Mouse (Mus musculus): ENCODE results near the gene Ednra. TPM values are rescaled to one million over a fixed set of nuclear protein-coding genes. Genes with fewer than 3 reads are reported as not detected.

The Ednra gene
- polyA plus RNA-seq, 1 experiment from 2014 or later, result 28.6 TPM

DNA sequence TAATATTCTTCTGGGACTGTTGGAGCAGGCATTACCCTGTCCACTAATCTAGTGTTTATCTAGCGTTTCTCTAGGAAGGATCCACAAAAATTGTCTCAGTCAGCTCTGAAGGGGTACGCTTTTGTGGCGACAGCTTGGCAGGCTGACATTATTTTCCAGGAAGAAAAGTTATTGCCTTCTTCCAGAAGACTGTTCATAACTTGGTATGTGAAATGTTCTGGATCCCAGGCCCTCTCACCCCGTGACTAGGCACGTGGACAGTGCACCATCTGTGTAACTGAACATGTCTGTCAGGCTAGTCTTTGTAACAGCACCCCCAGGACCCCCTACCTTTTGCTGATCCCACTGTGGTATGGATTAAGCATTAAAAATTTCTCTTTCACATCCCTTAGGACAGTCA, 1.1 kb upstream of the Ednra start:
- no peak for ATAC-seq (ENCODE audit: low FRiP score, low TSS enrichment)
- Histone ChIP-seq H3K4me2 (replicated peaks; ENCODE audit: low read depth, low read length) (no peak overlapping the region), H3K27me3 (ENCODE audit: insufficient read depth, low read length) (no peaks in the 10 kb centered on the region), H3K9me3 (ENCODE audit: low read length) (no peaks in the 10 kb centered on the region), H3K9ac (replicated peaks; ENCODE audit: low read length) (no peak overlapping the region), H3K36me3 (ENCODE audit: insufficient read depth, low read length) (no peaks in the 10 kb centered on the region), H3K4me1 (ENCODE audit: insufficient read depth, low read length) (peaks cover 17% of the 10 kb centered on the region), H3K27ac (ENCODE audit: low read length) (no peak overlapping the region), H3K4me3 (ENCODE audit: low read length) (no peak overlapping the region)
- 53% methylated on average over 5 of the region's 5 CpGs for WGBS

DNA sequence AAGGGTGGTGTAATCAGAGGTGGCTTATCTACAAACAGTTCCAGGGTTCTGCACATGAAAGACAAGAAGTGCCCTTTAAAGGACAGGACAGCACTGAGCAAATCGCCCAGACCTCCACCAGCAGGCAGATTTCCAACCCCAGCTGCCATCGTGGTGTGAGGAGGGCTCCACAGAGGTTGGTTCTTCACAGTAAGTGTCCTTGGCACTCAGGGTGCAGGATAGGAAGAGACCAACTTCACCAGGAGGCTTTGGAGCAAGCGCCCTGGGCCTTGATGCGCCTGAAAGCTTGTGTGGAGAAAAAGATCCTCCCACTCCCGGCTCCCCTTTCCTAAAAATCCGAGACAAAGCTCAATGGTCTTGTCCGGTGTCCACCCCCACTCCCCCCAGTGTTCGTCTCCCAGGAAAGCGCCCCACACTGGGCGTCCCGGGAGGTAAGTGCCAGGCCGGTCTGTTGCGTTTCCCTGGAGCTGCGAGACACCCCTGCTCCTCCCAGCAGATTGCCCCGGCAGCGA, 674 bp downstream of the Ednra start:
- Histone ChIP-seq H3K4me1 (ENCODE audit: insufficient read depth, low read length) (peaks cover 17% of the 10 kb centered on the region), H3K4me2 (replicated peaks; ENCODE audit: low read depth, low read length) (peak overlapping the region; percentile 58), H3K27ac (ENCODE audit: low read length) (peak overlapping the region; percentile 94), H3K27me3 (ENCODE audit: insufficient read depth, low read length) (no peaks in the 10 kb centered on the region), H3K36me3 (ENCODE audit: insufficient read depth, low read length) (peaks cover 5% of the 10 kb centered on the region; the same call in 1 of the 2 replicates), H3K9me3 (ENCODE audit: low read length) (no peaks in the 10 kb centered on the region), H3K4me3 (ENCODE audit: low read length) (peak overlapping the region; percentile 52), H3K9ac (replicated peaks; ENCODE audit: low read length) (peak overlapping the region; percentile 74)
- under 1% methylated on average over 16 of the region's 16 CpGs for WGBS
- ATAC-seq (ENCODE audit: low FRiP score, low TSS enrichment), result peak; percentile 74

DNA sequence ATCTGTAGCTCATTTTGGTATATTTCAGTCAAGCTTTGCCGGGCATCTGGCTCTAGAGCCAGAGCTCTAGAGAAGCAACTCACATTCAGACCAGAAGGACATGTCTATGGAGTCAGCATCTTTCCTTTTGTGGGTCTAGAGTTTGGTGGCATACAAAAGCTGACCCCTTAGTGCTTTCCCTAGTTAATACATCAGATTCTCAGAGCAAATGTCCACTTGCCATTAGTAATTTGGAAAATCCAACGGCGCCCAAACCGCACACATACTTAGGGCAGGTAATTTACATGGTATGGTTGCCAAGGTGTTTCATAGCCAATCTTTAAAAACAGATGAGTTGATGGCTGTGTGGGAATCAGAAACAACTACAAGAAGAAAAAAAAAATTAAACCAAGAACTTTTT, 1.2 kb downstream of the Ednra start:
- Histone ChIP-seq H3K9ac (replicated peaks; ENCODE audit: low read length) (peak overlapping the region; percentile 74; the same call in 1 of the 2 replicates), H3K9me3 (ENCODE audit: low read length) (no peaks in the 10 kb centered on the region), H3K4me2 (replicated peaks; ENCODE audit: low read depth, low read length) (peak overlapping the region; percentile 58), H3K27ac (ENCODE audit: low read length) (peak overlapping the region; percentile 94), H3K4me3 (ENCODE audit: low read length) (peak overlapping the region; percentile 52), H3K27me3 (ENCODE audit: insufficient read depth, low read length) (no peaks in the 10 kb centered on the region), H3K36me3 (ENCODE audit: insufficient read depth, low read length) (peaks cover 5% of the 10 kb centered on the region; the same call in 1 of the 2 replicates), H3K4me1 (ENCODE audit: insufficient read depth, low read length) (peaks cover 17% of the 10 kb centered on the region)
- WGBS, result 84% methylated on average over 4 of the region's 4 CpGs
- ATAC-seq (ENCODE audit: low FRiP score, low TSS enrichment), result no peak

DNA sequence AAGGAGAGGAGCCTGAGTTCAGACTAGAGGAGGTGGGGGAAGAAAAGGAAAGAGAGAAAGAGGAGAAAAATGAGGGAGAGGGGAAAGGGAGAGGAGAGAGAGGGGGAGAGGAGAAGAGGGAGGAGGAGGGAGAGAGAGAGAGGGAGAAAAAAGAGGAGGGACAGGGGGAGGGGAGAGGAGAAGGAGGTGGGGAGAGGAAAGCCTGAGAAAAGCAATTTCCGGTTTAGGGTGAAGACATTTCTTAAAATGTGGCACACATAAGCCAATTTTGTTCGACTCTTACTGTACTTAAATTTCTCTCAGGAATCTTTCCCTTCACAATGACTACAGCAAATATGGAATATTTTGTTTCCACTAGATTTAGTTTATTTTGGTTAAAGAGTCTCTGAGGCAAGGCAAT, 5.3 kb downstream of the Ednra start:
- no peak overlapping the region for H3K9ac ChIP-seq (replicated peaks; ENCODE audit: low read length)

DNA sequence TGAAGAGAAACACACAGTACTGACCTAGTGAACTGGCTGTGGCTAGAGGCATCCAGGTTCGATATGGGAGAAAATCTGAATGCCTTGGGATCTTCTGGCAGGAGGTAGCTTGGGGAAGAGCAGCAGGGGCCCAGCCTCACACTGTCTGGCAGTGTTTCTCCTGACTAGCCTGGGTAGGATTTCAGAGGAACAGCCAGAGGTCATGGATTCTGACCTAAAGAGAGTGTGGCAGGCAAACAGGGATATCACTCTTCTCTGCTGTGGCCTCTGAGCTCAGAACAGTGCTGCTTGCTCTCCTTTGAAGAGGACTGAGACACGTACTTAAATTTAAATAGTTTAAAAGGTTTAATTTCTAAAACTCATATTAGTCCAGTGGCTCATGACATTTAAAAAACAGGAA, 7.2 kb downstream of the Ednra start:
- no peaks in the 10 kb centered on the region for H3K9me3 ChIP-seq (ENCODE audit: low read length)
- no peaks in the 10 kb centered on the region for H3K27me3 ChIP-seq (ENCODE audit: insufficient read depth, low read length)
- peaks cover 9% of the 10 kb centered on the region; the same call in 1 of the 2 replicates for H3K36me3 ChIP-seq (ENCODE audit: insufficient read depth, low read length)
- 34% methylated on average over 2 of the region's 2 CpGs for WGBS
- ATAC-seq (ENCODE audit: low FRiP score, low TSS enrichment), result peak; percentile 80
- H3K27ac ChIP-seq (ENCODE audit: low read length), result 0 out of 2 replicates have a peak overlapping the region, but pooled peaks have one; percentile 10
- H3K4me1 ChIP-seq (ENCODE audit: insufficient read depth, low read length), result peaks cover 24% of the 10 kb centered on the region; the same call in 1 of the 2 replicates
- no peak overlapping the region for H3K4me3 ChIP-seq (ENCODE audit: low read length)
- no peak overlapping the region for H3K9ac ChIP-seq (replicated peaks; ENCODE audit: low read length)
- H3K4me2 ChIP-seq (replicated peaks; ENCODE audit: low read depth, low read length), result no peak overlapping the region

More for the DNA sequence above, 5.3 kb downstream of the Ednra start:
- H3K27ac ChIP-seq (ENCODE audit: low read length), result no peak overlapping the region
- WGBS, result 69% methylated on average over 2 of the region's 2 CpGs
- ATAC-seq (ENCODE audit: low FRiP score, low TSS enrichment), result no peak
- H3K9me3 ChIP-seq (ENCODE audit: low read length), result no peaks in the 10 kb centered on the region
- no peak overlapping the region for H3K4me3 ChIP-seq (ENCODE audit: low read length)
- H3K4me1 ChIP-seq (ENCODE audit: insufficient read depth, low read length), result peaks cover 21% of the 10 kb centered on the region
- peaks cover 9% of the 10 kb centered on the region; the same call in 1 of the 2 replicates for H3K36me3 ChIP-seq (ENCODE audit: insufficient read depth, low read length)
- H3K4me2 ChIP-seq (replicated peaks; ENCODE audit: low read depth, low read length), result no peak overlapping the region
- H3K27me3 ChIP-seq (ENCODE audit: insufficient read depth, low read length), result no peaks in the 10 kb centered on the region

DNA sequence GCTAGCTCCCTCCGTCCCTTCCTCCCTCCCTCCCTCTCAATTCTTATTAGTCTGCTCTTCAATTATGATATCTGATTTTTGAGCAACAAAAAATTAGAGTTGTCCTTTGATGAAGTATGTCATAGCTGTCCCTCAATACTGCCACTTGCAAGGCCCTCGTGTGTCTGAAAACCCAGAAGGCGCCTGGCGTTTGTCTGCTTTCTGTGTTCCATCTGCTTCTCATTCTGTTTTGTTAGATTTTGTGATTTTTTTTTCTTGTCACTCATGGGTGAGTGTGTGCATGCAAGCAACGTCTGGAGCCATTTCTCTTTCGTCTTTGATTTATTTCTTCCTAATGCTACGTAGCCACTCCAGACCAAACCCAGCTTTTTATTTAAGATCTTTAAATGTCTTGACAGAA, 9.8 kb downstream of the Ednra start:
- Histone ChIP-seq H3K36me3 (ENCODE audit: insufficient read depth, low read length) (peaks cover 7% of the 10 kb centered on the region; the same call in 1 of the 2 replicates), H3K4me1 (ENCODE audit: insufficient read depth, low read length) (peaks cover 35% of the 10 kb centered on the region), H3K4me2 (replicated peaks; ENCODE audit: low read depth, low read length) (no peak overlapping the region), H3K27ac (ENCODE audit: low read length) (no peak overlapping the region), H3K27me3 (ENCODE audit: insufficient read depth, low read length) (no peaks in the 10 kb centered on the region), H3K9ac (replicated peaks; ENCODE audit: low read length) (no peak overlapping the region), H3K9me3 (ENCODE audit: low read length) (no peaks in the 10 kb centered on the region), H3K4me3 (ENCODE audit: low read length) (no peak overlapping the region)
- 58% methylated on average over 7 of the region's 7 CpGs for WGBS
- no peak for ATAC-seq (ENCODE audit: low FRiP score, low TSS enrichment)

DNA sequence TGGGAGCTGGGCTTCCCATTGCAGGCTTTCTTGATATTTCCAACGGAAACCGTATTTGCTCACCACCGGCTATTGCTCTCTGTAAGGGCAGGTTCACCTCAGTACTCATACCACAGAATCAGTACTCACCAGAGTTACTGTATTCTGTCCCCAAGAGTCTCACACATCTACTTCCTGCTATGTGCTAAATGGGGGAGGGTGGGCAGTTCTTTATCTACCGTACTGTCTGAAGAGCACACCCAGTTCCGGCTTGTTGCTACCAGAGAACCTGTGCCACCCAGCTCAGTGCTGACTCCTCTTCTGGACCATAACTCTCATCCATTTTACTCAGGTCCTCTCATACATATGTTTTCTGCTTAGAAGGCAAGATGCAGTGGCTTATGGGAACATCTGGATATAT, 10.6 kb downstream of the Ednra start:
- WGBS, result 76% methylated on average over 5 of the region's 5 CpGs
- H3K4me1 ChIP-seq (ENCODE audit: insufficient read depth, low read length), result peaks cover 35% of the 10 kb centered on the region
- no peaks in the 10 kb centered on the region for H3K27me3 ChIP-seq (ENCODE audit: insufficient read depth, low read length)
- H3K9me3 ChIP-seq (ENCODE audit: low read length), result no peaks in the 10 kb centered on the region
- no peak for ATAC-seq (ENCODE audit: low FRiP score, low TSS enrichment)
- no peak overlapping the region for H3K9ac ChIP-seq (replicated peaks; ENCODE audit: low read length)
- no peak overlapping the region for H3K27ac ChIP-seq (ENCODE audit: low read length)
- H3K4me2 ChIP-seq (replicated peaks; ENCODE audit: low read depth, low read length), result no peak overlapping the region
- no peak overlapping the region for H3K4me3 ChIP-seq (ENCODE audit: low read length)
- H3K36me3 ChIP-seq (ENCODE audit: insufficient read depth, low read length), result 0 out of 2 replicates have a peak, but pooled peaks cover 3% of the 10 kb centered on the region

- 0 out of 2 replicates have a peak, but pooled peaks cover 7% of the 10 kb centered on the region for H3K36me3 ChIP-seq (ENCODE audit: insufficient read depth, low read length)
- H3K4me1 ChIP-seq (ENCODE audit: insufficient read depth, low read length), result peaks cover 3% of the 10 kb centered on the region; the same call in 1 of the 2 replicates
- no peak overlapping the region for H3K4me2 ChIP-seq (replicated peaks; ENCODE audit: low read depth, low read length)
- no peak overlapping the region for H3K9ac ChIP-seq (replicated peaks; ENCODE audit: low read length)
- ATAC-seq (ENCODE audit: low FRiP score, low TSS enrichment), result no peak
- no peak overlapping the region for H3K27ac ChIP-seq (ENCODE audit: low read length)
- no peaks in the 10 kb centered on the region for H3K9me3 ChIP-seq (ENCODE audit: low read length)
- H3K4me3 ChIP-seq (ENCODE audit: low read length), result no peak overlapping the region
- WGBS, result 91% methylated on average over 4 of the region's 4 CpGs
- no peaks in the 10 kb centered on the region for H3K27me3 ChIP-seq (ENCODE audit: insufficient read depth, low read length)
Measured at GRCm38 (mm10) chr8:77704768-77705167, 19.5 kb downstream of the Ednra start.

DNA sequence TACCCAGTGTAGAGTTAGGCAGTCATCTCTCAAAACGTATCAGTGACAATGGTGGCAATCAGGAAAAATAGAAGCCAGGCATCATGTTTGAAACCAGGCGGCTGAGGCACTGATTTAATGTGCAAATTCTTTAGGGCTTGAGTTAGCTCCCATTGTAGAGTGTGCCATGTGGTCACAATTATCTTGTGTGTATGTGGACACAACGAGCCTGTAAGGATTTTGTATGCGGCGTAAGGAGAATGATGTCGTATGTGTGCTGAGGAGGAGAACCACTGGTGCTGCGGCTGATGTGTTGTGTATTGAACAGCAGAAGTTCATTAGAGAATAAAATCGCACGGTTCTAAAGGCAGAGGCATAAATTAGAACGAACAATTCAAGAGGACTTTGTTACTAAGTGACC, 26.2 kb downstream of the Ednra start:
- WGBS, result 90% methylated on average over 10 of the region's 10 CpGs
- no peaks in the 10 kb centered on the region for H3K27me3 ChIP-seq (ENCODE audit: insufficient read depth, low read length)
- H3K4me3 ChIP-seq (ENCODE audit: low read length), result no peak overlapping the region
- H3K9me3 ChIP-seq (ENCODE audit: low read length), result no peaks in the 10 kb centered on the region
- no peak overlapping the region for H3K4me2 ChIP-seq (replicated peaks; ENCODE audit: low read depth, low read length)
- no peak overlapping the region for H3K27ac ChIP-seq (ENCODE audit: low read length)
- no peak for ATAC-seq (ENCODE audit: low FRiP score, low TSS enrichment)
- no peak overlapping the region for H3K9ac ChIP-seq (replicated peaks; ENCODE audit: low read length)
- 0 out of 2 replicates have a peak, but pooled peaks cover 7% of the 10 kb centered on the region for H3K4me1 ChIP-seq (ENCODE audit: insufficient read depth, low read length)
- H3K36me3 ChIP-seq (ENCODE audit: insufficient read depth, low read length), result no peaks in the 10 kb centered on the region

GRCm38 (mm10) chr8:77696182-77696581, 28.1 kb downstream of the Ednra start:
- H3K9ac ChIP-seq (replicated peaks; ENCODE audit: low read length), result no peak overlapping the region
- WGBS, result 59% methylated on average over 4 of the region's 4 CpGs
- H3K4me1 ChIP-seq (ENCODE audit: insufficient read depth, low read length), result 0 out of 2 replicates have a peak, but pooled peaks cover 7% of the 10 kb centered on the region
- H3K36me3 ChIP-seq (ENCODE audit: insufficient read depth, low read length), result no peaks in the 10 kb centered on the region
- H3K4me3 ChIP-seq (ENCODE audit: low read length), result no peak overlapping the region
- no peaks in the 10 kb centered on the region for H3K9me3 ChIP-seq (ENCODE audit: low read length)
- no peak overlapping the region for H3K4me2 ChIP-seq (replicated peaks; ENCODE audit: low read depth, low read length)
- ATAC-seq (ENCODE audit: low FRiP score, low TSS enrichment), result no peak
- H3K27me3 ChIP-seq (ENCODE audit: insufficient read depth, low read length), result no peaks in the 10 kb centered on the region
- no peak overlapping the region for H3K27ac ChIP-seq (ENCODE audit: low read length)
